Mouse (Mus musculus): Measurements from ENCODE around the gene Ndufs6. TPM values are rescaled to one million over a fixed set of nuclear protein-coding genes. Genes with fewer than 3 reads are reported as not detected.

Ndufs6 gene
- polyA plus RNA-seq, 1 experiment from 2014 or later = 337 TPM

Other genes with a start within 250 kb of the Ndufs6 start
- 2.1 and 2.8 TPM in 2 replicates for gene Irx4, start 68.1 kb downstream of the Ndufs6 start, polyA plus RNA-seq (2014; fragmentation: Nextera tagmentation; extraction: Ambion mirVana)
- gene Mrpl36, start within 50 bp of the Ndufs6 start, polyA plus RNA-seq (2014; fragmentation: Nextera tagmentation; extraction: Ambion mirVana) = 125 and 126 TPM in 2 replicates
- 49.4 and 52.2 TPM in 2 replicates for gene Lpcat1, start 138.7 kb upstream of the Ndufs6 start, polyA plus RNA-seq (2014; fragmentation: Nextera tagmentation; extraction: Ambion mirVana)
- gene Slc6a3, start 208.2 kb upstream of the Ndufs6 start, polyA plus RNA-seq (2014; fragmentation: Nextera tagmentation; extraction: Ambion mirVana) = 0.10 TPM in 1 of 2 replicates, not detected in the other